Mouse (Mus musculus): ENCODE measurements around the gene Mdh2. TPM values are rescaled to one million over a fixed set of nuclear protein-coding genes. Genes with fewer than 3 reads are reported as not detected.

Gene Mdh2
- total and polyA plus RNA-seq, 2 experiments from 2014 or later = 115 to 665 TPM

DNA sequence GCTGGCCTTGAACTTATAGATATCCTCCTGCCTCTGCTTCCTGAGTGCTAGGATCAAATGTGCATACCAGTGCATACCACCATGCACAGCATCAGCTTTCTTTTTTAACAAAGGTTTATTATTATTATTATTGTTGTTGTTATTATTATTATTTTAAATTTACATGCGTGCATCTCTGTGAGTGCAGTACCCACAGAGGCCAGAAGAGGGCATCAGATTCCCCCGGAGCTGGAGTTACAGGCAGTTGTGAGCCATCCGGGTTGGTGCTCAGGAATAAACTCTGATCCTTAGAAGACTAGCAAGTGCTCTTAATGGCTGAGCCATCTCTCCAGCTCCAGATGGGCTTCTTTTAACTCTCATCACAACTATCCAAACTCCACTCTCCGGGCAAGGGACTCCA is 21.5 kb downstream of the Mdh2 start:
- 0 out of 2 replicates have a peak, but pooled peaks cover 5% of the 10 kb centered on the region for H3K4me1 ChIP-seq (ENCODE audit: insufficient read depth)
- H3K9ac ChIP-seq = no peak overlapping the region
- DNase-seq = no peak
- no peaks in the 10 kb centered on the region for H3K27me3 ChIP-seq (ENCODE audit: insufficient read depth, low read length)
- peak; percentile 63 for TF ChIP-seq CTCF (IDR thresholded peaks at IDR 0.05; ENCODE audit: low read depth)
- no peak for ATAC-seq
- no peak overlapping the region for H3K4me3 ChIP-seq (ENCODE audit: low read depth, low read length)
- H3K4me2 ChIP-seq (ENCODE audit: low read depth) = no peak overlapping the region
- no peaks in the 10 kb centered on the region for H3K36me3 ChIP-seq (ENCODE audit: insufficient read depth)
- 43% methylated on average over 4 of the region's 4 CpGs for WGBS
- no peak overlapping the region for H3K27ac ChIP-seq (ENCODE audit: low read depth, low read length)
- no peaks in the 10 kb centered on the region for H3K9me3 ChIP-seq (ENCODE audit: low read length)

DNA sequence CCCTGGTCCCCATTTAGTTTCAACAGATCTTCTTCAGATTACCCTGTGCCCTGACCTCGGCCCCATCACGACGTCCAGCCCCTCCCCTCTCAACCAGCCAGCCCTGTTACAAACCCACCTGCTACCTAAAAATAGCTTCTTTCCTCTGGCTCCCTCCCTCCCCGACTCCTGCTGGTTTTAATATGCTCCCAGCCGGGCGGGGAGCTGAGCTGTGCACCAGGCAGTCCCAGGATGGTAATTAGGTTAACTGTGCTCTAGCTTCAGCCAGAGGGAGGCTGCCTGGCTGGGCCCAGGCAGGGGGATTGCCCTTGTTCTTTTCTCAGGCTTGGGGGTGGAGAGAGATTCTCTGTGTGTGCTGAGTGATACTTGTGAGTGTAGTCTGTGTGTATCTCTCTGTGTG is 22.6 kb downstream of the Mdh2 start:
- no peak overlapping the region for H3K9ac ChIP-seq
- no peak overlapping the region for H3K27ac ChIP-seq (ENCODE audit: low read depth, low read length)

GRCm38 (mm10) chr5:135802641-135803040 is 24.4 kb downstream of the Mdh2 start:
- Histone ChIP-seq H3K36me3 (ENCODE audit: insufficient read depth) (no peaks in the 10 kb centered on the region), H3K4me2 (ENCODE audit: low read depth) (no peak overlapping the region), H3K4me1 (ENCODE audit: insufficient read depth) (peaks cover 11% of the 10 kb centered on the region), H3K27me3 (ENCODE audit: insufficient read depth, low read length) (no peaks in the 10 kb centered on the region), H3K4me3 (ENCODE audit: low read depth, low read length) (no peak overlapping the region), H3K27ac (ENCODE audit: low read depth, low read length) (no peak overlapping the region), H3K9me3 (ENCODE audit: low read length) (no peaks in the 10 kb centered on the region), H3K9ac (no peak overlapping the region)
- no peak for TF ChIP-seq CTCF (IDR thresholded peaks at IDR 0.05; ENCODE audit: low read depth)
- 90% methylated on average over 8 of the region's 8 CpGs for WGBS
- ATAC-seq (no peak), DNase-seq (no peak)

More for the DNA sequence above, 22.6 kb downstream of the Mdh2 start:
- Histone ChIP-seq H3K9me3 (ENCODE audit: low read length) (no peaks in the 10 kb centered on the region), H3K36me3 (ENCODE audit: insufficient read depth) (no peaks in the 10 kb centered on the region), H3K4me2 (ENCODE audit: low read depth) (no peak overlapping the region), H3K27me3 (ENCODE audit: insufficient read depth, low read length) (no peaks in the 10 kb centered on the region), H3K4me3 (ENCODE audit: low read depth, low read length) (no peak overlapping the region), H3K4me1 (ENCODE audit: insufficient read depth) (0 out of 2 replicates have a peak, but pooled peaks cover 5% of the 10 kb centered on the region)
- 1% methylated on average over 6 of the region's 6 CpGs for WGBS
- TF ChIP-seq CTCF (IDR thresholded peaks at IDR 0.05; ENCODE audit: low read depth) = no peak
- peak; percentile 52 for ATAC-seq
- DNase-seq = no peak

GRCm38 (mm10) chr5:135803135-135803534 is 24.9 kb downstream of the Mdh2 start:
- Histone ChIP-seq H3K4me2 (ENCODE audit: low read depth) (no peak overlapping the region), H3K9me3 (ENCODE audit: low read length) (no peaks in the 10 kb centered on the region), H3K4me3 (ENCODE audit: low read depth, low read length) (no peak overlapping the region), H3K27me3 (ENCODE audit: insufficient read depth, low read length) (no peaks in the 10 kb centered on the region), H3K36me3 (ENCODE audit: insufficient read depth) (no peaks in the 10 kb centered on the region), H3K9ac (no peak overlapping the region), H3K27ac (ENCODE audit: low read depth, low read length) (no peak overlapping the region), H3K4me1 (ENCODE audit: insufficient read depth) (peaks cover 14% of the 10 kb centered on the region)
- ATAC-seq = no peak
- DNase-seq = no peak
- WGBS = 70% methylated on average over 4 of the region's 4 CpGs
- TF ChIP-seq CTCF (IDR thresholded peaks at IDR 0.05; ENCODE audit: low read depth) = peak; percentile 20; the same call in 1 of the 2 replicates

DNA sequence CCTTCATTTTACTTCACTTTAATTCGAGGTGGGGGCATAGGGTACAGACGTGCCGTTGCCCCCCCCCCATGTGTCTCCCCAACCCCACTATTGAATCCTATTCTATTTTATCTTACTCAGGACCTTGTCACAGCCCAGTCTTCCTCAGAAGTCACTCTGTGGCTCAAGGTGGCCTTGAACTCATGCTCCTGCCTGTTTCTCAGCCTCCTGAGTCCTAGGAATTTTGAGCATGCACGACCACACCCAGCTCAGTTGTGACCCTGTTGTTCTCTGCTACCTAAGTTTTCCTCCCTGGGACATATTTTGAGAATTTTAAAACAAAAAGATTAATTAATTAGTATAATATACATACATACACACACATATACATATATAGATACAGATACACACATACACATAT is 25.4 kb downstream of the Mdh2 start:
- Histone ChIP-seq H3K4me1 (ENCODE audit: insufficient read depth) (peaks cover 14% of the 10 kb centered on the region), H3K27ac (ENCODE audit: low read depth, low read length) (no peak overlapping the region), H3K4me3 (ENCODE audit: low read depth, low read length) (no peak overlapping the region), H3K9ac (no peak overlapping the region), H3K4me2 (ENCODE audit: low read depth) (no peak overlapping the region), H3K27me3 (ENCODE audit: insufficient read depth, low read length) (no peaks in the 10 kb centered on the region), H3K36me3 (ENCODE audit: insufficient read depth) (no peaks in the 10 kb centered on the region), H3K9me3 (ENCODE audit: low read length) (no peaks in the 10 kb centered on the region)
- ATAC-seq (no peak), DNase-seq (no peak)
- no peak for TF ChIP-seq CTCF (IDR thresholded peaks at IDR 0.05; ENCODE audit: low read depth)
- WGBS = 79% methylated on average over 4 of the region's 4 CpGs

- Histone ChIP-seq H3K9me3 (ENCODE audit: low read length) (no peaks in the 10 kb centered on the region), H3K4me3 (ENCODE audit: low read depth, low read length) (no peak overlapping the region), H3K4me1 (ENCODE audit: insufficient read depth) (peaks cover 14% of the 10 kb centered on the region), H3K9ac (0 out of 2 replicates have a peak overlapping the region, but pooled peaks have one; percentile 18), H3K27ac (ENCODE audit: low read depth, low read length) (no peak overlapping the region), H3K4me2 (ENCODE audit: low read depth) (no peak overlapping the region), H3K27me3 (ENCODE audit: insufficient read depth, low read length) (no peaks in the 10 kb centered on the region), H3K36me3 (ENCODE audit: insufficient read depth) (no peaks in the 10 kb centered on the region)
- DNase-seq (no peak), ATAC-seq (no peak)
- 70% methylated on average over 2 of the region's 2 CpGs for WGBS
- TF ChIP-seq CTCF (IDR thresholded peaks at IDR 0.05; ENCODE audit: low read depth) = no peak
These were observed 26.5 kb downstream of the Mdh2 start for GRCm38 (mm10) chr5:135804735-135805134.

GRCm38 (mm10) chr5:135806555-135807262 is 28.4 kb downstream of the Mdh2 start, which contains the start of gene Srrm3:
TSS of gene Srrm3 (plus strand) at chr5:135806890.
- no peaks in the 10 kb centered on the region for H3K36me3 ChIP-seq (ENCODE audit: insufficient read depth)
- peaks cover 11% of the 10 kb centered on the region for H3K4me1 ChIP-seq (ENCODE audit: insufficient read depth)
- H3K4me2 ChIP-seq (ENCODE audit: low read depth) = peak within 1 kb of the TSS; percentile 84
- ATAC-seq (peak; percentile 84), DNase-seq (peak; percentile 96)
- WGBS = 3% methylated on average over 29 of the region's 29 CpGs
- TF ChIP-seq CTCF (IDR thresholded peaks at IDR 0.05; ENCODE audit: low read depth) = peak; percentile 100
- H3K9ac ChIP-seq = peak within 1 kb of the TSS; percentile 93
- H3K9me3 ChIP-seq (ENCODE audit: low read length) = no peaks in the 10 kb centered on the region
- H3K27ac ChIP-seq (ENCODE audit: low read depth, low read length) = peak within 1 kb of the TSS; percentile 66
- no peaks in the 10 kb centered on the region for H3K27me3 ChIP-seq (ENCODE audit: insufficient read depth, low read length)
- H3K4me3 ChIP-seq (ENCODE audit: low read depth, low read length) = peak within 1 kb of the TSS; percentile 72

All from forebrain, postnatal 0 days (tissue).